Mouse (Mus musculus): ENCODE measurements around the gene Psmg4. TPM values are rescaled to one million over a fixed set of nuclear protein-coding genes. Genes with fewer than 3 reads are reported as not detected.
A peak's percentile ranks its signal among the peaks of the same experiment; 100 is the strongest.

Psmg4 gene
- polyA plus RNA-seq, 1 experiment: 102 TPM

DNA sequence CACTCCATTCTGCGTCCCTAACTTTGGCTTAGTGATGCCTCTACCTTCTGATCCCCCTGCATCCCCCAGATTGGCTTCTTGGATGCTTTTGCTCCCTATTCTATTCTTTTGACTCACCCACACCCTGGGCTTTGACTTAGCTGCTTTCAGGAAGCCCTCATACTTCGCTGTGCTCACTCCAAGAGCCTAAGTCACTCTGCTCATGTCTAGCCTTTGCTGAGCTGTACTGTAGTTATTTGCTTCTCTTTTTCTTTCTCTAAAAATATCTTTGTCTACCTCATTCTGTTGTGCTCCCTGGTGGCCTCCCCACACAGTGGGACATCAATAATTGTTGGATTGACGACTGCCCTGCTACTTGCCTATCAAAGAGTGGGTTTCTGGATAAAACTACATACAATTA, 14.6 kb upstream of the Psmg4 start:
- H3K27me3 ChIP-seq (ENCODE audit: control insufficient read depth, insufficient read depth, low read length): no peaks in the 10 kb centered on the region
- H3K36me3 ChIP-seq (ENCODE audit: control insufficient read depth, insufficient read depth, low read length): no peaks in the 10 kb centered on the region
- H3K27ac ChIP-seq (ENCODE audit: insufficient read depth, low read depth, low read length): no peak overlapping the region
- TF ChIP-seq POLR2A (IDR thresholded peaks at IDR 0.05; ENCODE audit: low read depth, low read length) (no peak), CTCF (IDR thresholded peaks at IDR 0.05; ENCODE audit: extremely low read depth, insufficient read length, insufficient replicate concordance, low read depth, low read length) (no peak)
- no peak overlapping the region for H3K4me3 ChIP-seq (ENCODE audit: low read depth, low read length)
- peaks cover 2% of the 10 kb centered on the region; the same call in 1 of the 2 replicates for H3K4me1 ChIP-seq (ENCODE audit: control insufficient read depth, insufficient read depth, insufficient read length, low read length)
- 48% methylated on average over 3 of the region's 3 CpGs for WGBS

DNA sequence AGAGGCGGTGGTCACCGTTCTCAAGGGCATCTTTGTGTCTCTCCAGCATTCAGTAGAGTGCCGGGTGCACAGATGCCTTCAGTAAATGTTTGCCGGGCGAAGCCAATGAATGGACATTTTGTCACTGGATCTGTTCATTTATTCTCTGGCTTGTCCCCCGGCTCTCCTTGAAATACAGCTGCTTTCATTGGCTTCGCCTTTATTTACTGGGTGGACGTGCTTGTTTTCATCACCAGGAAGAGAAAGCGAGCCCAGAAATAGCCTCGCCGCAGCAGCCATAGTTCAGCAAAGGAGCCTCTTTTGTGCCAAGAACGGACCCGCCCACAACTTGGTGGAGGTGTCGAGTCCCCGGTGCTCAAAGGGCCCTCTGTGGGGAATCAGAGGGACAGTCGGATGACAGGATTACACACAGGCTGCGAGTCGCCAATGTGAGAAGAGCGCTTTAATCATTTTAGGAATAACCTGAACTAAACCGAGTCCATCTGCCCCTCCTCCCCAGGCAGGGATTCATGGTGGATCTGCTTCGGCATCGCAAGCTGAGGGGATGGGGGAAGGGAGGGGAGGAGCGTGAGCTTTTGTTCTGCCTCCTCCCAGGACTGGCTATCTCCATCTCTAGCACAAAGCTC, 13.9 kb upstream of the Psmg4 start:
- TF ChIP-seq POLR2A (IDR thresholded peaks at IDR 0.05; ENCODE audit: low read depth, low read length) (no peak), CTCF (IDR thresholded peaks at IDR 0.05; ENCODE audit: extremely low read depth, insufficient read length, insufficient replicate concordance, low read depth, low read length) (no peak)
- no peaks in the 10 kb centered on the region for H3K36me3 ChIP-seq (ENCODE audit: control insufficient read depth, insufficient read depth, low read length)
- peak overlapping the region; percentile 23; the same call in 1 of the 2 replicates for H3K27ac ChIP-seq (ENCODE audit: insufficient read depth, low read depth, low read length)
- H3K4me3 ChIP-seq (ENCODE audit: low read depth, low read length): peak overlapping the region; percentile 54
- H3K4me1 ChIP-seq (ENCODE audit: control insufficient read depth, insufficient read depth, insufficient read length, low read length): peaks cover 2% of the 10 kb centered on the region; the same call in 1 of the 2 replicates
- H3K27me3 ChIP-seq (ENCODE audit: control insufficient read depth, insufficient read depth, low read length): no peaks in the 10 kb centered on the region
- 2% methylated on average over 23 of the region's 23 CpGs for WGBS

DNA sequence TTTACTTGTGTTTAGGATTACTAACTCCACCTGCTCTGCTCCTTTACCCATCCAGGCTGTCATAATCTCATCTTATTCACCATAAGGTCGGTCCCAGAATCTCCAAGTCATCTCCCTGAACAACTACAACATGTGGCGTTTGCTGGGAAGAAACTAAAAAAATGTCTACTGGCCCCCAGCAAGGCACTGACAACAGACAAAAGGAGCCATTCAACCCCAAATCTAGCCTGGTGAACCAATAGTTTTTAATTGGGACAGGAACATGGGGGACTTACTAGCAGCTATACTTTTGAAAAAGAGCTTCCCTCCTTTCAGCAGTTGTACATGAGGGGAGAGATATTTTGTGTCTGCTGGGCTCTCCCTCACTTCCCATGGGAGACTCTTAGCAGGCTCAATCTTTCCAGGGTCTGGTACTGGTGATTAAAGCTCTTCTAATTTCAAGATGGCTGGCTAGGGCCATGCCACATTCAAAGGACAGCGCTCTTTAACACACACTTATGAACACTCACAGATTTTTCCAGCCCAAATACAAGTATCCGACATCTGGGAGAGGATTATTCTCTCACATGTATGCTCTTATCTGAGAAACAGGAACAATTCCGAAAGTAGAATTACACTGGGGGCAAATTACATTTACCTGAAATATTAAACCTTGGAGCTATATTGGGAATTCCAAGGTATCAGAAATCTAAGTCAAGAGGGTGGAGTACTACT, 13.1 kb upstream of the Psmg4 start:
- Histone ChIP-seq H3K36me3 (ENCODE audit: control insufficient read depth, insufficient read depth, low read length) (no peaks in the 10 kb centered on the region), H3K4me3 (ENCODE audit: low read depth, low read length) (no peak overlapping the region), H3K27ac (ENCODE audit: insufficient read depth, low read depth, low read length) (no peak overlapping the region), H3K4me1 (ENCODE audit: control insufficient read depth, insufficient read depth, insufficient read length, low read length) (peaks cover 2% of the 10 kb centered on the region; the same call in 1 of the 2 replicates), H3K27me3 (ENCODE audit: control insufficient read depth, insufficient read depth, low read length) (no peaks in the 10 kb centered on the region)
- TF ChIP-seq POLR2A (IDR thresholded peaks at IDR 0.05; ENCODE audit: low read depth, low read length) (no peak), CTCF (IDR thresholded peaks at IDR 0.05; ENCODE audit: extremely low read depth, insufficient read length, insufficient replicate concordance, low read depth, low read length) (no peak)
- WGBS: 72% methylated on average over 5 of the region's 5 CpGs

DNA sequence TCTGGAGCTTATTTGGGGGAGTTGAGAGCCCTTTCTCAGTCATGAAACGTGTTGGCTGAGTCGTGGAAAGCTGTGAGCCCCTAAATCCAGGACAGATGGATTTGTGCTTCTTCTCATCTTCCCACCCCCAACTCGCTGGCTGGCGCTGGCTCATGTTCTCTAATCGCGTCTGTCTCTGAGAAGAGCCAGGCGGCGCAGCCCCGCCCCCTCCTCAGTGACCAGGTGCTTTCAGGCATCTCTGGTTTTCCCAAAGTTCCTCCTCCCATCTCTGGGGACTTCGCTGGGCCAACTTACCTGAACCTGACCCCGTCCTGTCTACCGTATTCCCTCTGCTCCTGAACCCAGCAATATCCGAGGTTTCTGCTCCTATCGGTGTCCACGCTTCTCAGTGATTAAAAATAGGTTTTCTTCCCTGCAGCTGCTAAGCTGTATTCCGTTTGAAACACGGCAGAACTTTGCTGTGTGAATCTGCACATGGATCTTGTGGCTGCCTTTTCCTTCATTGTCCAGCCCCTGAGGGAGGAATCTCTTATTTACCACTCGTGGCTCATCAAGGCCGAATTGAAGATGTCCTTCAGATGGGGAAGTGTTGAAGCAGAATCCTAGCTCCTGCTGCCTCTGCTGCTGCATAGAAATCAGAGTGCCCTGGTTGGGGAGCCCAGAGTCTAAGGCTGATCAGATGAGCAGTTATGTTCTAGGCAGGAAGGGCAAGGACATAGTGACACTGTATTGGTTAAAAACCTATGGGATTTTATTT, 12.3 kb upstream of the Psmg4 start:
- TF ChIP-seq CTCF (IDR thresholded peaks at IDR 0.05; ENCODE audit: extremely low read depth, insufficient read length, insufficient replicate concordance, low read depth, low read length) (no peak), POLR2A (IDR thresholded peaks at IDR 0.05; ENCODE audit: low read depth, low read length) (no peak)
- H3K4me3 ChIP-seq (ENCODE audit: low read depth, low read length): no peak overlapping the region
- no peaks in the 10 kb centered on the region for H3K27me3 ChIP-seq (ENCODE audit: control insufficient read depth, insufficient read depth, low read length)
- no peaks in the 10 kb centered on the region for H3K36me3 ChIP-seq (ENCODE audit: control insufficient read depth, insufficient read depth, low read length)
- H3K27ac ChIP-seq (ENCODE audit: insufficient read depth, low read depth, low read length): no peak overlapping the region
- 48% methylated on average over 19 of the region's 19 CpGs for WGBS
- H3K4me1 ChIP-seq (ENCODE audit: control insufficient read depth, insufficient read depth, insufficient read length, low read length): peaks cover 2% of the 10 kb centered on the region; the same call in 1 of the 2 replicates

DNA sequence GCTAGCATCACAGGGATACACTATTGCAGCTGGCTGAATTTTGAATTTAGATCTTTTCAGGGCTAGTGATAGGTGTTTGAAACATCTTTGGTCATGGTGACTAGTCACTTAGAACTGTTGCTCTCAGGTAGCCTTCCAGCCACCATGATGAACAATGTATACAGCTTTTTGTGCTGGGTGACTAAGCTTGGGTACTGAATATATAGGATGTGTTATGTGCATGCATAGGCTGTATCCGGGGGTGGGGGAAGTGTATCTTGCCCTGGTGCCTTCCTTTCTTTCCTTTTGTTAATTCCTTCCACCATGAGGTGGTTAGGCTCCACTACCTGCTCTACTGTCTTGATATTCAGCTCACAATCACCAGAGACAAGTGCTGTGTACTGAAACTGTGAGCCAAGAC, 11.3 kb upstream of the Psmg4 start:
- H3K4me3 ChIP-seq (ENCODE audit: low read depth, low read length): no peak overlapping the region
- H3K27me3 ChIP-seq (ENCODE audit: control insufficient read depth, insufficient read depth, low read length): no peaks in the 10 kb centered on the region
- no peaks in the 10 kb centered on the region for H3K36me3 ChIP-seq (ENCODE audit: control insufficient read depth, insufficient read depth, low read length)
- TF ChIP-seq CTCF (IDR thresholded peaks at IDR 0.05; ENCODE audit: extremely low read depth, insufficient read length, insufficient replicate concordance, low read depth, low read length) (no peak), POLR2A (IDR thresholded peaks at IDR 0.05; ENCODE audit: low read depth, low read length) (no peak)
- H3K27ac ChIP-seq (ENCODE audit: insufficient read depth, low read depth, low read length): no peak overlapping the region
- H3K4me1 ChIP-seq (ENCODE audit: control insufficient read depth, insufficient read depth, insufficient read length, low read length): peaks cover 2% of the 10 kb centered on the region; the same call in 1 of the 2 replicates
- WGBS: 88% methylated on average over 1 of the region's 1 CpGs

DNA sequence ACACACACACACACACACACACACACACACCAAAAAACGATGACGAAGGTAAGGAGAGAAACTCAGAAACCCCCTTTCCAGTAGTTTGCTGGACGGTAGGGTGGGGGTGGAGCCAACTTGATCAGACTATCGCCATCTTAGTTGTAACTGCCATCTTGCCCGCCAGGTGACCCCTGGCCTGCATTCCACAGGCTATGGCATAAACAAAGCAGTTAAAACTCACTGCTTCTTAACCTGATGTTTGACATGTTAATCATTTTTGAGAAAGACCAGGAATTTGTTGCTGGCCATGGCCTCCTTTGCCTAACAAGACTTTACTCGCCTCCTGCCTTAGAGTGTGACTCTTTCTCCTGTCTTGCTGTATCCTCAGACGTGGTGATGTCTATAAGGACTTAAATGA, 10.1 kb upstream of the Psmg4 start:
- H3K27ac ChIP-seq (ENCODE audit: insufficient read depth, low read depth, low read length): no peak overlapping the region
- no peaks in the 10 kb centered on the region for H3K36me3 ChIP-seq (ENCODE audit: control insufficient read depth, insufficient read depth, low read length)
- no peak overlapping the region for H3K4me3 ChIP-seq (ENCODE audit: low read depth, low read length)
- TF ChIP-seq CTCF (IDR thresholded peaks at IDR 0.05; ENCODE audit: extremely low read depth, insufficient read length, insufficient replicate concordance, low read depth, low read length) (no peak), POLR2A (IDR thresholded peaks at IDR 0.05; ENCODE audit: low read depth, low read length) (no peak)
- H3K4me1 ChIP-seq (ENCODE audit: control insufficient read depth, insufficient read depth, insufficient read length, low read length): peaks cover 2% of the 10 kb centered on the region; the same call in 1 of the 2 replicates
- no peaks in the 10 kb centered on the region for H3K27me3 ChIP-seq (ENCODE audit: control insufficient read depth, insufficient read depth, low read length)
- WGBS: 85% methylated on average over 7 of the region's 7 CpGs
